Mouse (Mus musculus) hindbrain, embryonic 10.5 days (tissue): ENCODE measurements around the gene Tas1r1. TPM values are rescaled to one million over a fixed set of nuclear protein-coding genes. Genes with fewer than 3 reads are reported as not detected.

ENCODE experiments used
- DNase-seq: peaks from one replicate; pipeline ENCODE4 v3.0.0-alpha.2; 2017; ENCODE audit warnings: low spot score
- H3K27ac ChIP-seq: fragments of 300-500 bp; sonication (generic); 2 replicates; pipeline ENCODE4 v1.5.1; 2016; ENCODE audit warnings: mild to moderate bottlenecking, moderate library complexity
- H3K27me3 ChIP-seq: fragments of 300-500 bp; sonication (generic); 2 replicates; pipeline ENCODE4 v1.6.1; 2016; ENCODE audit warnings: mild to moderate bottlenecking; ENCODE audit not compliant: poor library complexity, insufficient read depth, severe bottlenecking
- H3K36me3 ChIP-seq: fragments of 300-500 bp; sonication (generic); 2 replicates; pipeline ENCODE4 v1.6.1; 2016; ENCODE audit warnings: mild to moderate bottlenecking, moderate library complexity
- H3K4me1 ChIP-seq: fragments of 300-500 bp; sonication (generic); replicated peaks from 2 replicates; pipeline ENCODE4 v1.6.1; 2016; ENCODE audit warnings: mild to moderate bottlenecking
- H3K4me3 ChIP-seq: fragments of 300-500 bp; sonication (generic); 2 replicates; pipeline ENCODE4 v1.5.1; 2016; ENCODE audit warnings: mild to moderate bottlenecking, moderate library complexity
- H3K9me3 ChIP-seq: fragments of 300-500 bp; sonication (generic); 2 replicates; pipeline ENCODE4 v1.6.1; 2016; ENCODE audit warnings: mild to moderate bottlenecking, moderate library complexity
- WGBS: fragments of 180-500 bp; shearing (Covaris S2); methylation state at CpG from one replicate; pipeline ENCODE4 v1.1.7; 2016; 5-methylcytosine and 5-hydroxymethylcytosine counted together
- polyA plus RNA-seq: library from polyadenylated mRNA; unstranded; fragments of >200 nt; fragmentation: Nextera tagmentation; extraction: Ambion mirVana; gene quantifications from 2 replicates; pipeline ENCODE4 v1.2.1, GENCODE M21; 2016

Tas1r1 gene
- polyA plus RNA-seq, 1 experiment from 2014 or later: 0.65 TPM

DNA sequence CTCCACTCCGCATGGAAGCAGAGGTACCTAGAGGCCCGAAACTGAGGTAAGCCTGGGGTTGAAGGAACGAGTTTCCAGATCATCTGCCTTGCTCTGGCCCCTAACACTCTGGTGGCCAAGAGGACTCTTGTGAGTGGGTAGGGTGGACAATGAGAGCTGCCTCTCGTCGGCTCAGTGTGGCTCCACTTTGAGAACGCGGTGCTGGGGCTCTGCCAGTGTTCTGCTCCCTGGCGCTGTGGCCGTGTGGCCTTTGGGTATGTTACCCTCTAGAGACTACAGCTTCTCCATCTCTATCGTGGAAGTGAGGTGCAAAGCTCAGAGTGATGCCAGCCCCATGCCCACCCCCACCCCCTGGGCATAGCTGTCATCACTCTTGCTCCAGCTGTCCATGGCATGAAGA lies 34.3 kb upstream of the Tas1r1 start:
- no peaks in the 10 kb centered on the region for H3K27me3 ChIP-seq
- no peak overlapping the region for H3K4me3 ChIP-seq
- H3K9me3 ChIP-seq: no peaks in the 10 kb centered on the region
- peak overlapping the region; percentile 35 for H3K27ac ChIP-seq
- H3K36me3 ChIP-seq: no peaks in the 10 kb centered on the region
- H3K4me1 ChIP-seq: peaks cover 72% of the 10 kb centered on the region
- 68% methylated on average over 10 of the region's 10 CpGs for WGBS
- no peak for DNase-seq

GRCm38 (mm10) chr4:152072121-152072601 lies 33.8 kb upstream of the Tas1r1 start, which contains the start of gene Plekhg5:
TSS of gene Plekhg5 (plus strand) at chr4:152072498.
- no peak within 1 kb of the TSS for H3K4me3 ChIP-seq
- no peaks in the 10 kb centered on the region for H3K9me3 ChIP-seq
- peaks cover 68% of the 10 kb centered on the region for H3K4me1 ChIP-seq
- no peaks in the 10 kb centered on the region for H3K36me3 ChIP-seq
- DNase-seq: peak; percentile 44
- peak within 1 kb of the TSS; percentile 35 for H3K27ac ChIP-seq
- WGBS: 54% methylated on average over 10 of the region's 10 CpGs
- no peaks in the 10 kb centered on the region for H3K27me3 ChIP-seq

- Histone ChIP-seq H3K27ac (0 out of 2 replicates have a peak overlapping the region, but pooled peaks have one; percentile 40), H3K9me3 (no peaks in the 10 kb centered on the region), H3K4me3 (no peak overlapping the region), H3K4me1 (peaks cover 55% of the 10 kb centered on the region), H3K36me3 (no peaks in the 10 kb centered on the region), H3K27me3 (no peaks in the 10 kb centered on the region)
- WGBS: 76% methylated on average over 11 of the region's 11 CpGs
- no peak for DNase-seq
These were observed 32.4 kb upstream of the Tas1r1 start for GRCm38 (mm10) chr4:152070494-152071396.

DNA sequence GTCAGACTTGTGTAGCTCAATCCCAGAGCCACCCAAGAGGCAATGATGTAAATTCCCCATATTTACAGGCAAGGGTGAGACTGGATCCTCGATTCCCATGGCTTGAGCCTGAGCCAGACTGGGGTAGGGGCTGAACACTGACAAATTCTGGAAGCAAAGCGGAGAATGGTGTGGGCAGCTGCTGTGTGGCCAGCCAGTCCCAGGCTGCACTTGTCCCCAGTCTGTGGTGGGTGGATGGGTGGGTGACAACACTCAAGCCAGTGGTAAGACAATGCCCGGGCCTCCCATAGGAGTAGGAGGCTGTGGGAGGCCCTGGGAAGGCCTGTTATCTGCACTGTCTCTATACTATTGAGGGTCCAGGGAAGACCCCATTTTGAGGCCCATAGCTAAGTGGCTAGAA lies 30.9 kb upstream of the Tas1r1 start:
- Histone ChIP-seq H3K4me1 (peaks cover 49% of the 10 kb centered on the region), H3K4me3 (no peak overlapping the region), H3K27ac (peak overlapping the region; percentile 50; the same call in 1 of the 2 replicates), H3K9me3 (no peaks in the 10 kb centered on the region), H3K36me3 (peaks cover 2% of the 10 kb centered on the region; the same call in 1 of the 2 replicates), H3K27me3 (no peaks in the 10 kb centered on the region)
- DNase-seq: no peak
- 86% methylated on average over 3 of the region's 3 CpGs for WGBS

DNA sequence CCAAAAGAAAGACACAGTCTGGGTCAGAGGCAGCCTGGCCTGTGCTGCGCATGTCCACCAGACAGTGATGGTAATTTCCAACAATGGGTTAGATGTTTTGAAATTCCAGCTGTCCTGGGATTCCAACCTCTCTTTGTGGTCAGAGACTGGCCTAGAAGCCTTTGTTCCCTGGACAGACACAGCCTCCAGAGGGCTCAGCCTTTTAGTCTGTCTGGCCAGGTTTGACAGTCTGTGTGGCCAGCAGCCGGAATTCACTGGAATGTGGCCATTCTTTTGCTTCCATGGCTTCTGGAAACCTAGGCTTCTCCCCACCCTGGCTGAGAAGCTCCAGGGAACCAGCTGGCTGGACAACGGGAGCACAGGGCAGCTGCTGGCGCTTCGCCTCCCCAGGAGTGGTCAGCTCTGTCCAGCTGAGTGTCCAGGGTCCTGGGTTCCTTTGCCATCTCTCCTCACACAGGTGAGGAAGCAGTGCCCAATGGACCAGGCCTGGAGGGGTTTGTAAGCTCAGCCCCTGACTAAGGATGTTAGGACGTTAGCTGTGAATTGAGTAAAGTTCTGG lies 29.9 kb upstream of the Tas1r1 start:
- peak overlapping the region; percentile 68 for H3K27ac ChIP-seq
- H3K4me3 ChIP-seq: no peak overlapping the region
- DNase-seq: peak; percentile 20
- WGBS: 61% methylated on average over 6 of the region's 6 CpGs
- H3K36me3 ChIP-seq: peaks cover 11% of the 10 kb centered on the region
- H3K4me1 ChIP-seq: peaks cover 42% of the 10 kb centered on the region
- no peaks in the 10 kb centered on the region for H3K27me3 ChIP-seq
- H3K9me3 ChIP-seq: no peaks in the 10 kb centered on the region

GRCm38 (mm10) chr4:152067280-152067679 lies 28.9 kb upstream of the Tas1r1 start:
- H3K27ac ChIP-seq: peak overlapping the region; percentile 68; the same call in 1 of the 2 replicates
- peaks cover 33% of the 10 kb centered on the region for H3K4me1 ChIP-seq
- no peaks in the 10 kb centered on the region for H3K9me3 ChIP-seq
- peaks cover 21% of the 10 kb centered on the region for H3K36me3 ChIP-seq
- DNase-seq: no peak
- no peaks in the 10 kb centered on the region for H3K27me3 ChIP-seq
- H3K4me3 ChIP-seq: no peak overlapping the region

- 80% methylated on average over 9 of the region's 9 CpGs for WGBS
- peaks cover 66% of the 10 kb centered on the region for H3K36me3 ChIP-seq
These were observed 24.2 kb upstream of the Tas1r1 start for GRCm38 (mm10) chr4:152062390-152063110.

DNA sequence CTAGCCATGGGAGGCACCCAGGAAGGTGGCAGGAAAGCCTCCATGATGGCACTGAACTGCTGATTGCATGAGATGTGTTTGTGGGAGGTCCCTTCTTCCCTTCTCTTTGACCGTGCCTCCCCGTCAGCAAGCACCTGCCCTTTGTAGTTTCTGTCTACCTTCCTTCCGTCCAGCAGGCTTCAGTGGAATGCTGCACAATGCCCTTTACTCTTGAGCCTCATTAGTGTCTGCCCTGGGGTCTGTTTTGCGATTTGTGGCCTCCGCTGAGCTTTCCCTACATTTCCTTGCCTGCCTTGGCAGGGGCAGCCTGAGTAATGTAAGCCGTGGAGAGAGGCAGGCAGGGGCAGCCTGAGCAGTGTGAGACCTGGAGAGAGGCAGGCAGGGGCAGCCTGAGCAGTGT lies 6.2 kb upstream of the Tas1r1 start:
- no peak overlapping the region for H3K27ac ChIP-seq
- no peaks in the 10 kb centered on the region for H3K9me3 ChIP-seq
- no peak overlapping the region for H3K4me3 ChIP-seq
- H3K27me3 ChIP-seq: no peaks in the 10 kb centered on the region
- peaks cover 87% of the 10 kb centered on the region for H3K36me3 ChIP-seq
- peaks cover 15% of the 10 kb centered on the region for H3K4me1 ChIP-seq
- WGBS: 87% methylated on average over 6 of the region's 6 CpGs
- DNase-seq: no peak

More at GRCm38 (mm10) chr4:152062390-152063110, 24.2 kb upstream of the Tas1r1 start:
- Histone ChIP-seq H3K27me3 (no peaks in the 10 kb centered on the region), H3K4me1 (peaks cover under 1% of the 10 kb centered on the region), H3K9me3 (no peaks in the 10 kb centered on the region), H3K27ac (no peak overlapping the region), H3K4me3 (no peak overlapping the region)
- DNase-seq: no peak

DNA sequence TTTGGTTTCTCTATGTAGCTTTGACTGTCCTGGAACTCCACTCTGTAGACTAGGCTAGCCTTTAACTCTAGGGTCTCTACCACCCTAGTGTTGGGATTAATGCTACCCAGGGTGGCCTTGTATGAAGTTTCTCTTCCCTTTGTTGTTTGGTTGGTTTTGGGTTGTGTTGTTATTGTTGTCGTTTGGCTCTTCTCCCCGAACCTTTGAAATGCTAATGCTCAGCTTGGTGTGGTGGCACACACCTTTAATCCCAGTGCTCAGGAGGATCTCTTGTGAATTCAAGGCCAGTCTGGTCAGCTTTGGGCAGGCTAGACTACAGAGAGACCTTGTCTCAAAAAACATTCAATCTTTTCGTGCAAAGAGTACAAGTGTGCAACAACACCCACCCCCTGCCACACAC lies 4.8 kb upstream of the Tas1r1 start:
- Histone ChIP-seq H3K36me3 (peaks cover 73% of the 10 kb centered on the region), H3K9me3 (no peaks in the 10 kb centered on the region), H3K27ac (no peak overlapping the region), H3K4me3 (no peak overlapping the region), H3K4me1 (peaks cover 27% of the 10 kb centered on the region), H3K27me3 (no peaks in the 10 kb centered on the region)
- DNase-seq: no peak
- 89% methylated on average over 3 of the region's 3 CpGs for WGBS

DNA sequence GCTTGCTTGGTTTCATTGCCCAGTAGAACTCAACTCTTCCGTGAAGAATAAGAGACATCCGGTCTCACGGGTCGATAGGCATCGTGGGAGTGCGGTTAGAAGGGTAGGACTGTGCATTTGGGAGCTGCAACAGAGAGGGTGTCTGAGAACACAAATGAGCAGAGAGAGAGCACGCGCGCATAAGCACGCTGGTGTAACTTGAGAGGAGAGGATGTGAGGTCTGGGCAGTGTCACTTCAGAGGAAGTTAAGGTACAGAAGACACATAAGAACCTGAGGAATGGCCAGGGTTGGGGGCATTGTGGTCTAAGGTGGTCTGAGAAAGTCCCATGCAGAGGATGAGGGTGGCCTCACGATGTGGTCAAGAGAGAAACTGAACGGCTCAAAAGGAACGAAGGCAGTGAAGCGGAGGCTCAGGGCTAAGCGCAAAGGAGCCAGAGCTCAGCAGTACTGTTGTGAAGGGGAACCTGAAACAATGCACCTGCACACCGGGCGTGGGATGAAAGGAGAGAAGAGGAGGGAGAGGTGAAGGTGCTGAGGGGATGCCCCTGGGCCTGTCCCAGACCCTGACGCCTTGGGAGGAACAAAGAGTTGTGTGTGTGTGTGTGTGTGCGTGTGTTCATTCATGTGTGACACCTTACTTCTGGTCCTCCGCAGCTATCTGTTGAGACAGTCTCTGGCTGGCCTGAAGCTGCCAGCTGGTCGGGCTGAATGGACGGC lies 3.7 kb upstream of the Tas1r1 start:
- Histone ChIP-seq H3K4me1 (peaks cover 29% of the 10 kb centered on the region), H3K9me3 (no peaks in the 10 kb centered on the region), H3K27ac (no peak overlapping the region), H3K27me3 (no peaks in the 10 kb centered on the region), H3K4me3 (no peak overlapping the region), H3K36me3 (peaks cover 62% of the 10 kb centered on the region)
- DNase-seq: no peak
- WGBS: 93% methylated on average over 22 of the region's 22 CpGs

DNA sequence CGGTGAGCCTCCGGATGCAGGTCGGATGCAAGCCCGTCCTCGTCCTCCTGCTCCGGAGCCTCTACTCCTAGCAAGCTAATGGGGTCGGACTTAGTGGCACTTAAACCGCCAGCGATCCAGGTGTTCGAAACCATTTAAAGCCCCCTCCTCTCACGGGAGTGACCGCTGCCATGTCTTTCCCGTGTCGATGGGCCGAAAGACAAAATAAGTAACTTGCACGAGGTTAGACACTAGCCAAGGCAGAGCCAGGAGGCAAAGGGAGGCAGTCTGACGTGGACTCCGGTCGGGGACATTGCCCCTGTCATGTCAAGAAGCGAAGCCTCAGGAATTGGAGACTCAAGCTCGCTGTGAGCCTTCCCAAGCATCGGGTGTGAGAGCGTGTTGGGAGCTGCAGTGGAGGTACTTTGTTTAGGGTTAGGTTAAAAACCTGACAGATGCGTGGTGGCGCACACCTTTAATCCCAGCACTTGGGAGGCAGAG lies 1.5 kb upstream of the Tas1r1 start:
- Histone ChIP-seq H3K9me3 (no peaks in the 10 kb centered on the region), H3K4me3 (peak overlapping the region; percentile 100), H3K36me3 (peaks cover 40% of the 10 kb centered on the region), H3K27ac (peak overlapping the region; percentile 90), H3K4me1 (peaks cover 29% of the 10 kb centered on the region), H3K27me3 (no peaks in the 10 kb centered on the region)
- 5% methylated on average over 25 of the region's 25 CpGs for WGBS
- no peak for DNase-seq
